Mouse (Mus musculus) cortical plate, adult 2 months (tissue): ENCODE measurements around the gene Vps33b.

ENCODE experiments used
- CTCF ChIP-seq: fragments of 200-500 bp; IDR thresholded peaks from 2 replicates; pipeline ENCODE4 v1.5.1; 2011; ENCODE audit warnings: mild to moderate bottlenecking, control low read depth, low read length; ENCODE audit not compliant: insufficient read depth; ENCODE audit errors: extremely low read depth
- POLR2A ChIP-seq: fragments of 200-500 bp; IDR thresholded peaks from 2 replicates; pipeline ENCODE4 v1.6.1; 2011; ENCODE audit warnings: mild to moderate bottlenecking, low read length, control low read depth; ENCODE audit not compliant: insufficient read depth; ENCODE audit errors: extremely low read depth

DNA sequence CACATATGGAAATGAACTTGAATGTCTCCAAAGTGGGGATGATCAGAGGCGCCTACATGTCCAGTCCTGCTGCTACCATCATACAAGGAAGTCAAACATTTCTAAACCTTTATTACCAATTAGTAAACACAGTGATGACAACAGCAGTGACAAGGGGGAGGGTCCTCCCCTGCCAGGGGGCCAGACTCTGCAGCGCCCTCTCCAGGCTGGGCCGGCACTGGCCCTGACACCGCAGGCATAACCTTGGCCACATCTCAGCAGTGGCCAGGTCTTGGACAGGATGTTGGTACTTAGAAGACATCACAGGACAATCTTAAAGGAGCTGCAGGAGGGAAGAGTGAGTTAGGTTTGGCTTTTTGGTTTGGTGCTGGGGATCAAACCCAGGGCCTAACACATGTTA, 42.4 kb upstream of the Vps33b start:
- TF ChIP-seq CTCF (no peak), POLR2A (no peak)
